Mouse (Mus musculus) liver, adult (tissue): ENCODE measurements at regions not wholly inside any gene's neighbourhood (a gene's known extent, or its start where the extent isn't known, plus 50 kb on each side); places are given as distances from the start of the nearest gene placed in this dataset.

ENCODE experiments used
- GATA4 ChIP-seq: IDR thresholded peaks from 2 replicates; pipeline ENCODE4 v1.6.1; 2014; ENCODE audit warnings: mild to moderate bottlenecking, low read length; ENCODE audit not compliant: insufficient replicate concordance

DNA sequence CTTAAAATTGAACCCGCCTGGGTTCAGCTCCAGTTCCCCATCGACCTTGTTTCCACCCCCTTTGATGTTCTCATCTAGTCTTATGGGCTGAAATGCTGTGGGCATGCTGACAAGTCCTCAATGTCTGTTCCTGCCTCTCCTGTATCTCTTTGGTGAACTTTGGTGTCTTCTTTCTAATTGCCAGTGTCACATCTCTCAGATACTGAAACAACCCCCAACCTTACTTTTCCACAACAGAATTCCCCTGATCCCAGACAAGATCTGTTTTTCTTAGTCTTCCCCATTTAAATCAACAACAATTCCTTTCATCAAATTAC, 303.5 kb downstream of the Plpp3 start:
- no peak for TF ChIP-seq GATA4

GRCm38 (mm10) chr4:105467811-105468210, 310.7 kb downstream of the Plpp3 start:
- no peak for TF ChIP-seq GATA4

GRCm38 (mm10) chr4:105469300-105469821, 312.2 kb downstream of the Plpp3 start:
- no peak for TF ChIP-seq GATA4

GRCm38 (mm10) chr4:105474765-105475560, 314.7 kb upstream of the Gm12728 start:
- no peak for TF ChIP-seq GATA4

DNA sequence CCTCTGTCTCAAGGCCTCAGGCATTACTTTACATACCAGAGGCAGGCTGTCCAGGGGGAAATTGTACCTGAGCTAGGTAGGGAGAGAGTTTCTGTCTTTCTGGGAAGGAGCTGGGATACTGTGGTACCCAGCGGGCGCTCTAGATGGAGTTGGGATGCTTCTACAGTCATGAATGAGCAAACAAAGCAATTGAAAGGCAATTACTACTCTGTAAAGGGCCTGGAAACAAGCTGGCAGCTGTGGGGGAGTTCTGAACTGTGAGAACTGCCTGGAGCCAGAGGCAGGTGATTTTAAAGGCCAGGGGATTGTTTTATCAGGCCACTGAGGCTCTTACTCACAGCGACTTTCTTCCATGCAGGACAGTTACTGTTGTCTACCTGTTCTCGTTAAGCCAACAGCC, 313.3 kb upstream of the Gm12728 start:
- TF ChIP-seq GATA4: no peak

DNA sequence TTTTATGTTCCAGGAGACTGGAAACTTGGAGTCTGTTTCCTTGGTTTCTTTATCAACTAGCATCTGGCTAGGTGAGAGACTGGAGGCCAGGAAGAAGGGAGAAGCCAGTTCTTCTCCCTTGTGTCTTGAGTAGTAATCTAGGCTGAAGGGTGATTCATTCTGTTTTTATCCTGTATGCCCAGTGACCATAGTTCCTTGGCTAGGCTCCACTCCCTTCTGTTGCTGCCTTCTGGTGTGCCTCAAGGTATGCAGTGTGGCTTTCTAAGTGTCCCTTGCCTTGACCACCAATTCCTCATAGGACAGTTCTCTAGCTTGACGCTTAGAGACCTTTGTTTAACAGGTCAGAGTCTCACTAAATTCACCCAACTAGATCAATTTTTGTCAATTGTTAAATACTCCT, 303.3 kb upstream of the Gm12728 start:
- no peak for TF ChIP-seq GATA4

- TF ChIP-seq GATA4: no peak
Observed at GRCm38 (mm10) chr4:105496176-105496575, 293.5 kb upstream of the Gm12728 start.

DNA sequence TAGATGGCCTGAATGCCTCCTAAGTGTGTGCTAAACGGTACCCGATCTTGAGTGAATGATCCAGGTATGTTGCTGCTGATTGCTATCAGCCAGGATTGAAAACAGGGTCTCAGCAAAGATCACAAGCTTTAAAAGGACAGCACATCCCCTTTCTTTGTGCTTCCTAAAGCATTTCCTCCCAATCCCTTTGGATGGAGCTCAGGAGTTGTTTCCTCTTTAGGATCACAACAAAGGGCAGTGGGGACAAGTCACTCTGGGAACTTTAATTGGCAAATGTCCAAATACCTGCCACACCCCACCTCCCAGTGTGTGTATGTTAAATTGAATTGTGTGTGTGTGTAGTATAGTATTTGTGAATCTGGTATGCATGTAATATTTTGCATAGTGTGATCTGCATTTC, 283.5 kb upstream of the Gm12728 start:
- TF ChIP-seq GATA4: no peak

- TF ChIP-seq GATA4: no peak
Observed at GRCm38 (mm10) chr4:105507221-105507620, 282.4 kb upstream of the Gm12728 start.

- TF ChIP-seq GATA4: no peak
Observed at GRCm38 (mm10) chr4:105509091-105509490, 280.6 kb upstream of the Gm12728 start.

DNA sequence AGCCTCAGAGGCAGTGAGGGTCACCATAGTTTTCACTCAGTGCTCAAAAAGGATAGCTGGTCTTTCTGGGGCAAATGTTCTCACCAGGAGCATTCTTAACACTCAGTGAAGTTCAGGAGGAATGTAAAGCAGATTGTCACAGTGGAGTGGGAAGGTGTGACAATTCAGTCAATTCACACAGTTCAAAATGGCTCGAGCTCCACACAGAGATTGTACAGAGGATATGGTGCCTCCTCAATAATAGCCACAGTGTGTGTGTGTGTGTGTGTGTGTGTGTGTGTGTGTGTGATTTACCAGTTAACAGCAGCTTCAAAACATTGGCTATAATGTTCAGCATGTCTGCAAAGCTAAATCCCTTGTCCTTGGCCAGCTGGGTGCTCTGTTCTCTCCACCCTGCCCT, 279.3 kb upstream of the Gm12728 start:
- no peak for TF ChIP-seq GATA4

DNA sequence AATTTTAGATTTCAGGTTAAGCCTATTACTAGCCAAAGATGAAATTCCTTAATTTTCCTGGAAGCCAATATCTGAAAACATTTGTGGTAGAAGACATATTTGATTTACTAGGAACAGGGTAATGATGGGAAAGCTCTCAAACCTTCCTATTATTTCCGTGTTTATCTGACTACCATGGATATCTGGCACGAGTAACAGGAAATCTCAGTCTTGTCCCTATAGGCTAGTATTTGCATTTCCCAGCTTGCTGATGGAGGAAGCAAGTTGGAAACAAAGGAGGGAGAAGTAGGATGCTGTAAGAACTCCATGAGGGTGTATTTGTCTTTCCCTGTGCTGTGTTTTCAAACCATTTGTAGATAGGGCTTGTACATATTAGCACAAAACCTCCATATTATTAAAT, 264.5 kb upstream of the Gm12728 start:
- TF ChIP-seq GATA4: no peak

GRCm38 (mm10) chr4:105526755-105527154, 262.9 kb upstream of the Gm12728 start:
- TF ChIP-seq GATA4: no peak

DNA sequence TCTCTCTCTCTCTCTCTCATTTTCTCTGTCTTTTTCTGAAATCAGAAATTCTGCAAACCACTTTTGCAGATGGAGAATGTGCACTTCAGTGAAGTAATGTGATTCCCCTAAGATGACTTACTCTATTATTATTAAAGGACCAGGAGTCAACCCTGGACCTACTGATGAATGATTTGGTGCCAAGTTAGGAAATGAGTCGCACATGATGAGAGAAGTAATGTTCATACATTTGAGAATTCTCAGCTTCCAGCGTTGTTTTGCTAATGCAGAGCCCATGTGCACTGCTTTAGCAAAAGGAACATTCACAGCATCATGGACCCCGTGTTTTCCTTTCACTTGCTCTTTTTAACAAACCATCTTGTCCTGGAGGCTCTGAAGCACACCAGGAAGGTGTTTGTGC, 262.4 kb upstream of the Gm12728 start:
- TF ChIP-seq GATA4: no peak

GRCm38 (mm10) chr4:105531651-105532425, 257.8 kb upstream of the Gm12728 start:
- TF ChIP-seq GATA4: no peak

GRCm38 (mm10) chr4:105535451-105535850, 254.2 kb upstream of the Gm12728 start:
- TF ChIP-seq GATA4: no peak
